14 mouse cellular contexts compared by ENCODE assay signal in genomic region chr13:104630808-104631207, GRCm38 (mm10).
DNase-seq lines count a peak whose midpoint lies in the region; ATAC-seq and TF ChIP-seq lines count a peak whose summit lies in the region.
"Had no signal": no experiment of that assay in that cellular context is flagged by ENCODE, and none has a peak within 500 bp of the region (broad histone marks: within the 10 kb centered on the region; RNA-seq: fewer than 3 reads in every experiment).

No protein-coding gene starts in this region.

- no peak for DNase-seq in embryonic facial prominence, embryonic 14.5 days (ENCODE audit: low spot score)
- no peak for DNase-seq in embryonic facial prominence, embryonic 10.5 days (ENCODE audit: low spot score)
- DNase-seq in kidney, adult 2 months = peak; percentile 65
- DNase-seq in ZHBTc4 (ENCODE audit: low read depth, low spot score) = peak; percentile 40
- DNase-seq in kidney, postnatal 36 days = peak; percentile 58 to 79
- no peak for DNase-seq in left cerebral cortex, postnatal 36 days (ENCODE audit: low spot score in 2 of 2)
- DNase-seq in frontal cortex, postnatal 14 days (ENCODE audit: low spot score in 2 of 2) = no peak
- DNase-seq: adrenal gland, postnatal 14 days; thymus, adult 2 months had no signal

- intact Hi-C loops in left cerebral cortex, postnatal 36 days (cut with DNase I) = no loop called here

- ATAC-seq in embryonic facial prominence, embryonic 14.5 days (ENCODE audit: low read depth) = peak; percentile 45; the same call in 1 of the 2 replicates
- ATAC-seq in kidney, embryonic 14.5 days (ENCODE audit: low FRiP score, low TSS enrichment) = no peak
- ATAC-seq: liver, embryonic 12.5 days; Patski had no signal

- H3K4me2 ChIP-seq in embryonic facial prominence, embryonic 14.5 days (ENCODE audit: low read depth, low read length) = no peak overlapping the region
- H3K4me2 ChIP-seq in kidney, embryonic 14.5 days (replicated peaks; ENCODE audit: low read depth, low read length) = no peak overlapping the region
- H3K4me2 ChIP-seq: hindbrain, embryonic 15.5 days; liver, embryonic 12.5 days had no signal

- no peak for TF ChIP-seq POLR2A in kidney, adult 2 months (IDR thresholded peaks at IDR 0.05; ENCODE audit: low read depth, low read length)

- TF ChIP-seq CTCF in kidney, adult 2 months (conservative IDR thresholded peaks at IDR 0.05; ENCODE audit: insufficient read depth, insufficient read length, low read depth, low read length) = no peak

- H3K4me1 ChIP-seq in embryonic facial prominence, embryonic 14.5 days (ENCODE audit: control insufficient read depth, insufficient read depth, low read length) = peaks cover 17% of the 10 kb centered on the region
- peaks cover 38% of the 10 kb centered on the region for H3K4me1 ChIP-seq in embryonic facial prominence, embryonic 10.5 days
- peaks cover 20% of the 10 kb centered on the region for H3K4me1 ChIP-seq in kidney, adult 2 months (ENCODE audit: control insufficient read depth, insufficient read depth, low read length)
- H3K4me1 ChIP-seq in kidney, embryonic 14.5 days (ENCODE audit: control insufficient read depth, insufficient read depth, low read length) = peaks cover 4% of the 10 kb centered on the region; the same call in 1 of the 2 replicates
- H3K4me1 ChIP-seq: hindbrain, embryonic 15.5 days had no signal

- H3K9ac ChIP-seq in embryonic facial prominence, embryonic 14.5 days (ENCODE audit: low read depth, low read length) = no peak overlapping the region
- H3K9ac ChIP-seq in kidney, embryonic 14.5 days (ENCODE audit: low read depth, low read length) = no peak overlapping the region
- H3K9ac ChIP-seq: hindbrain, embryonic 15.5 days; liver, embryonic 12.5 days had no signal

- peaks cover 6% of the 10 kb centered on the region; the same call in 1 of the 2 replicates for H3K36me3 ChIP-seq in embryonic facial prominence, embryonic 14.5 days (ENCODE audit: control insufficient read depth, insufficient read depth, low read length)
- H3K36me3 ChIP-seq in embryonic facial prominence, embryonic 10.5 days (replicated peaks) = peaks cover 11% of the 10 kb centered on the region; the same call in 1 of the 2 replicates
- no peaks in the 10 kb centered on the region for H3K36me3 ChIP-seq in kidney, adult 2 months (ENCODE audit: control insufficient read depth, insufficient read depth, low read length)
- peaks cover 4% of the 10 kb centered on the region; the same call in 1 of the 2 replicates for H3K36me3 ChIP-seq in kidney, embryonic 14.5 days (ENCODE audit: control insufficient read depth, insufficient read depth, low read length)
- H3K36me3 ChIP-seq: hindbrain, embryonic 15.5 days had no signal

- no peak overlapping the region for H3K27ac ChIP-seq in embryonic facial prominence, embryonic 14.5 days (replicated peaks; ENCODE audit: low read depth, low read length)
- H3K27ac ChIP-seq in embryonic facial prominence, embryonic 10.5 days (replicated peaks) = no peak overlapping the region
- H3K27ac ChIP-seq in kidney, adult 2 months (ENCODE audit: insufficient read depth, low read depth, low read length) = no peak overlapping the region
- no peak overlapping the region for H3K27ac ChIP-seq in kidney, embryonic 14.5 days (ENCODE audit: low read depth, low read length)
- H3K27ac ChIP-seq: hindbrain, embryonic 15.5 days; liver, embryonic 12.5 days had no signal

- 84% methylated on average over 5 of the region's 5 CpGs for WGBS in embryonic facial prominence, embryonic 14.5 days
- 95% methylated on average over 5 of the region's 5 CpGs for WGBS in embryonic facial prominence, embryonic 10.5 days
- 59% methylated on average over 5 of the region's 5 CpGs for WGBS in kidney, adult 2 months
- WGBS in kidney, embryonic 14.5 days = 90% methylated on average over 5 of the region's 5 CpGs

- no peaks in the 10 kb centered on the region for H3K27me3 ChIP-seq in embryonic facial prominence, embryonic 14.5 days (replicated peaks; ENCODE audit: control insufficient read depth, insufficient read depth, low read length)
- H3K27me3 ChIP-seq in embryonic facial prominence, embryonic 10.5 days (replicated peaks; ENCODE audit: low read depth, poor library complexity, severe bottlenecking) = no peaks in the 10 kb centered on the region
- H3K27me3 ChIP-seq in kidney, adult 2 months (replicated peaks; ENCODE audit: control insufficient read depth, insufficient read depth, low read length) = no peaks in the 10 kb centered on the region
- no peaks in the 10 kb centered on the region for H3K27me3 ChIP-seq in kidney, embryonic 14.5 days (ENCODE audit: control insufficient read depth, insufficient read depth, low read length)
- H3K27me3 ChIP-seq: hindbrain, embryonic 15.5 days; liver, embryonic 12.5 days; Patski had no signal

- H3K9me3 ChIP-seq in embryonic facial prominence, embryonic 14.5 days (ENCODE audit: control insufficient read depth, low read length) = no peaks in the 10 kb centered on the region
- H3K9me3 ChIP-seq in embryonic facial prominence, embryonic 10.5 days = no peaks in the 10 kb centered on the region
- H3K9me3 ChIP-seq in kidney, embryonic 14.5 days (ENCODE audit: control insufficient read depth, low read length) = no peaks in the 10 kb centered on the region
- H3K9me3 ChIP-seq: hindbrain, embryonic 15.5 days; liver, embryonic 12.5 days had no signal

- H3K4me3 ChIP-seq in embryonic facial prominence, embryonic 14.5 days (ENCODE audit: low read depth, low read length) = no peak overlapping the region
- no peak overlapping the region for H3K4me3 ChIP-seq in embryonic facial prominence, embryonic 10.5 days
- H3K4me3 ChIP-seq in kidney, adult 2 months (ENCODE audit: insufficient read depth, low read depth, low read length) = no peak overlapping the region
- no peak overlapping the region for H3K4me3 ChIP-seq in kidney, embryonic 14.5 days (ENCODE audit: low read length)
- H3K4me3 ChIP-seq: hindbrain, embryonic 15.5 days; liver, embryonic 12.5 days; myocyte had no signal

Comparison
In these comparisons a context has a peak if more than half of its experiments do, and no peak if none do; other contexts are left out.
1. DNase-seq: peak in kidney, adult 2 months (single experiment), ZHBTc4 (single experiment) and kidney, postnatal 36 days (2 of 2); none in embryonic facial prominence, embryonic 14.5 days (single experiment), embryonic facial prominence, embryonic 10.5 days (single experiment), left cerebral cortex, postnatal 36 days (0 of 2) and frontal cortex, postnatal 14 days (0 of 2).